Mouse (Mus musculus) embryonic facial prominence, embryonic 11.5 days (tissue): ENCODE results near the gene Tmem135. TPM values are rescaled to one million over a fixed set of nuclear protein-coding genes. Genes with fewer than 3 reads are reported as not detected.
A peak's percentile ranks its signal among the peaks of the same experiment; 100 is the strongest.

Experiments
- ATAC-seq: fragments of 200-750 bp; cut with Nextera tagmentation; replicated peaks from 2 replicates; pipeline ENCODE4 v1.8.0; 2017; ENCODE audit warnings: low read depth; ENCODE audit not compliant: insufficient number of reproducible peaks, low FRiP score, low TSS enrichment
- DNase-seq: peaks from one replicate; pipeline ENCODE4 v3.0.0-alpha.2; 2015; ENCODE audit warnings: low spot score
- H3K27ac ChIP-seq: fragments of 300-500 bp; sonication (generic); replicated peaks from 2 replicates; pipeline ENCODE4 v1.5.1; 2014; ENCODE audit warnings: mild to moderate bottlenecking, low read depth, low read length, control low read depth
- H3K27me3 ChIP-seq: fragments of 300-500 bp; sonication (generic); 2 replicates; pipeline ENCODE4 v1.6.1; 2014; ENCODE audit warnings: mild to moderate bottlenecking, low read length, moderate library complexity, mixed read lengths; ENCODE audit not compliant: control insufficient read depth, insufficient read depth
- H3K36me3 ChIP-seq: fragments of 300-500 bp; sonication (generic); replicated peaks from 2 replicates; pipeline ENCODE4 v1.6.1; 2014; ENCODE audit warnings: low read depth, mild to moderate bottlenecking, low read length, moderate library complexity, mixed read lengths; ENCODE audit not compliant: control insufficient read depth, insufficient read depth
- H3K4me1 ChIP-seq: fragments of 300-500 bp; sonication (generic); 2 replicates; pipeline ENCODE4 v1.6.1; 2014; ENCODE audit warnings: low read length, mixed read lengths; ENCODE audit not compliant: control insufficient read depth, insufficient read depth
- H3K4me2 ChIP-seq: fragments of 300-500 bp; sonication (generic); 2 replicates; pipeline ENCODE4 v1.6.1; 2014; ENCODE audit warnings: low read depth, mild to moderate bottlenecking, control low read depth, low read length, moderate library complexity
- H3K4me3 ChIP-seq: fragments of 300-500 bp; sonication (generic); 2 replicates; pipeline ENCODE4 v1.5.1; 2014; ENCODE audit warnings: low read depth, low read length, control low read depth
- H3K9ac ChIP-seq: fragments of 300-500 bp; sonication (generic); replicated peaks from 2 replicates; pipeline ENCODE4 v1.6.1; 2014; ENCODE audit warnings: mild to moderate bottlenecking, control low read depth, low read length
- H3K9me3 ChIP-seq: fragments of 300-500 bp; sonication (generic); replicated peaks from 2 replicates; pipeline ENCODE4 v1.6.1; 2016; ENCODE audit warnings: mild to moderate bottlenecking, low read length, inconsistent platforms, mixed read lengths; ENCODE audit not compliant: control insufficient read depth
- WGBS: fragments of 180-500 bp; shearing (Covaris S2); extraction: QIAGEN DNeasy Blood & Tissue Kit; methylation state at CpG from one replicate; pipeline ENCODE4 v1.1.7; 2014; 5-methylcytosine and 5-hydroxymethylcytosine counted together
- polyA plus RNA-seq: library from polyadenylated mRNA; unstranded; fragments of >200 nt; fragmentation: Nextera tagmentation; extraction: Ambion mirVana; gene quantifications from 2 replicates; pipeline ENCODE4 v1.2.1, GENCODE M21; 2014

The Tmem135 gene
- 17.9 and 18.5 TPM in 2 replicates for polyA plus RNA-seq

DNA sequence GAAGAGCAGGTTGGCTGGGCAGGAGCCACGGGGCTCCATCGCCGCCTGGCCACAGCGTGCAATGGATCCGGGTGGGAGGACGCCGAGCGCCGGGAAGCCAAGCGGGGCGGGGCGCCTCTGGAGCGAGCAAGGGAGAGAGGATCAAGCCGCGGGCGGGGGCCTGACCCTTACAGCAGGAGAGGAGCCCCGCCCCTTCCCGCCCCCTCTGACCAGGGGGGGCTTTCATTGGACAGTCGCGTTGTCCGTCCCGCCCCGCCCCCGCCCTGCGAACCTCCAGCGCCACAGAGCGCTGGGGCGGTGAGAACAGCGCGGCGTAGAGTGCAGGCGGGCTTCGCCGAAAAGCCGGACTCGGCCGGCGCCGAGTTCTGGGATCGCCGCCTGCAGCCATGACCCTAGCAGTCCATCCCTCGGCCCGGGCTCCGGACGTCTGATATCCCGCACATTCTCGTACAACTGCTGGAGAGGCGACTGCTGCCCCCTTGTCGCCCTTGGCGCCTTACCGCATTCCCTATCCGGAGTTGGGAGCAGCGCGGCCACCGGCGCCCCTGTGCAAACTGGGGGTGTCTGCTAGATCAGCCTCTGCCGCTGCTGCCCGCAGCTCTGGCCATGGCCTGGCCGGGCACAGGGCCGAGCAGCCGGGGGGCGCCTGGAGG, at the start of gene Tmem135, which contains the start of gene Fzd4:
TSS of gene Tmem135 (minus strand) at position 142 of the 653 bp plus-strand sequence.
TSS of gene Fzd4 (plus strand) at position 275 of the 653 bp plus-strand sequence.
- Histone ChIP-seq H3K36me3 (peaks cover 2% of the 10 kb centered on the region), H3K9me3 (no peaks in the 10 kb centered on the region), H3K4me3 (peak within 1 kb of the TSS; percentile 75), H3K27me3 (no peaks in the 10 kb centered on the region), H3K9ac (peak within 1 kb of the TSS; percentile 79), H3K4me2 (peak within 1 kb of the TSS; percentile 94), H3K27ac (peak within 1 kb of the TSS; percentile 72), H3K4me1 (peaks cover 6% of the 10 kb centered on the region; the same call in 1 of the 2 replicates)
- ATAC-seq, result peak; percentile 96
- 0% methylated on average over 49 of the region's 62 CpGs for WGBS
- peak; percentile 98 for DNase-seq

DNA sequence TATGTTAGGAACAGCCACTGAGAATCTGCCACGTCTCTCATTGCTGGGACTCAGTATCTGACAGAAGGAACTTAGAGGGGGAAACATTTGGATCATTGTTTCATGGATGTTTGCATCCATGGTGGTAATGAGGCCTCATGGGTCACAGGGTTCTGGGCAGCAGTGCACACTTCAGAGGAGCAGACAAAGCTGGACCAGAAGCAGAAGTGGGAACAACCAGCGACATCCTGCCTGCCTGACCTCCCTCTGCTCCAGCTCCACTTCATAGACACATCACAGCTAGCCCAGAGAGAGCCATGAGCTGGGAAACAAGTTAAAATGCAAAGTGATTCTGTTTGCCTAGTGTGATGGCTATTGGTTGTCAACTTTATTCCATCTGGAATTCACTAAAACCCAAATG, 46.3 kb upstream of the Tmem135 start:
- Histone ChIP-seq H3K27ac (no peak overlapping the region), H3K4me3 (no peak overlapping the region), H3K4me2 (no peak overlapping the region), H3K4me1 (no peaks in the 10 kb centered on the region), H3K9me3 (no peaks in the 10 kb centered on the region), H3K36me3 (no peaks in the 10 kb centered on the region), H3K27me3 (no peaks in the 10 kb centered on the region), H3K9ac (no peak overlapping the region)
- WGBS, result 64% methylated on average over 2 of the region's 2 CpGs
- ATAC-seq (no peak), DNase-seq (no peak)

DNA sequence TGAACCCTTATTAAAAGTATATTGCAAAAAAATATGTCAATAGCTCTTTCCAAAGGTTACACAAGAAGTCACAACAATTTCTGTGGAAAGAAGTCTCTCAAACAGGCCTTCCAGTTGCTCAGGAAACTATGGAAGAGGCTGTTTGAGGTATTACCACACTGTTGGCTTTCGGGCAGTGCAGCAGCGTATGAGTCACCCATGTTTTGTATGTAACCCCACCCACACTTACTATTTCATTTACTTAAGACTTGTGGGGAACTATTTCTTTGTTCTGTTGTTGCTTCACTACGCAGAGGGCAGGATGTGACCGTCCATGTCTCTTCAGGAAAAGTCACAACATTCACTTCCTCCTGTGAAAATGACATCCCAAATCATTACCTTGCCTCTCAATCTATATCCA, 41.1 kb upstream of the Tmem135 start:
- ATAC-seq, result no peak
- WGBS, result 83% methylated on average over 4 of the region's 4 CpGs
- DNase-seq, result no peak

DNA sequence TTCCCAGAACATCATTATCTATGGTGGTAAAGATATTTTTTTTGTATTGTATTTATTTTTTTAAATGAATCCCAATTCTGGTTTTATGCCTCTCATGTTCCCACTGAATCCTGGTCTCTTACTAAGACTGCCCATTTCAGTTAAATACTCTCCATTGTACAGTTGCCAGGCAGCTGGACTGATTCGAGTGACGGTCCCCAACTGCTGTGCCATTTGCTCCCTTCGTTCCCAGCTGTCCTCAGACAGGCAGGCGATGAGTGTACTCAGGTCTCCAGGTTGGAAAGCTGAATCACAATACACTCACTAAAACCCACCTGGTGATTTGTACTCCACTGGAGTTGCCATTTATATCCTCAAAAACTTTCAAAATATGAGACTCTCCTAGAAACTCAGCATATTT, 38.2 kb upstream of the Tmem135 start:
- ATAC-seq, result no peak
- Histone ChIP-seq H3K4me2 (no peak overlapping the region), H3K36me3 (no peaks in the 10 kb centered on the region), H3K9me3 (no peaks in the 10 kb centered on the region), H3K4me3 (no peak overlapping the region), H3K4me1 (no peaks in the 10 kb centered on the region), H3K27ac (no peak overlapping the region), H3K9ac (no peak overlapping the region), H3K27me3 (no peaks in the 10 kb centered on the region)
- 86% methylated on average over 4 of the region's 4 CpGs for WGBS
- no peak for DNase-seq

More for the DNA sequence above, 41.1 kb upstream of the Tmem135 start:
- H3K9me3 ChIP-seq, result no peaks in the 10 kb centered on the region
- H3K4me1 ChIP-seq, result no peaks in the 10 kb centered on the region
- no peak overlapping the region for H3K9ac ChIP-seq
- H3K27ac ChIP-seq, result no peak overlapping the region
- H3K4me3 ChIP-seq, result no peak overlapping the region
- H3K27me3 ChIP-seq, result no peaks in the 10 kb centered on the region
- no peaks in the 10 kb centered on the region for H3K36me3 ChIP-seq
- no peak overlapping the region for H3K4me2 ChIP-seq

DNA sequence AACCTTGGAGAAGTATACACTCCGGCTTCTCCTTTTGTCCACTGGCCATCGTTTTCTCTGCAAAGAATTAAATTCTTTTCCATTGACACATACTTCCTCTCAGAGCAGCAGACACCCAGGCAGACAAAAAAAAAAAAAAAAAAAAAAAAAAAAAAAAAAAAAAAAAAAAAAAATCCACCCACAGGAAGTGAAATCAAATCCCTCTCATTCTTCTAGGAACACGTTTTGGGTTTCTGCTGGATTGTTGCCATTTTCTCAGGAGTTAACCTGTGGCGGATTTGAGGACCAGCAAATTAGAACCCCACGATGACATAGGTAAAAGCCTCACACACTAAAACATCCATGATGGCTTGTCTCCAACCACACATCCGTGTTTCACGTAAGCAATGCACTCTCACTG, 37.3 kb upstream of the Tmem135 start:
- H3K9me3 ChIP-seq, result no peaks in the 10 kb centered on the region
- no peak for DNase-seq
- ATAC-seq, result no peak
- H3K9ac ChIP-seq, result no peak overlapping the region
- no peak overlapping the region for H3K4me3 ChIP-seq
- no peak overlapping the region for H3K27ac ChIP-seq
- 64% methylated on average over 7 of the region's 7 CpGs for WGBS
- no peaks in the 10 kb centered on the region for H3K27me3 ChIP-seq
- no peak overlapping the region for H3K4me2 ChIP-seq
- H3K4me1 ChIP-seq, result no peaks in the 10 kb centered on the region
- H3K36me3 ChIP-seq, result no peaks in the 10 kb centered on the region

DNA sequence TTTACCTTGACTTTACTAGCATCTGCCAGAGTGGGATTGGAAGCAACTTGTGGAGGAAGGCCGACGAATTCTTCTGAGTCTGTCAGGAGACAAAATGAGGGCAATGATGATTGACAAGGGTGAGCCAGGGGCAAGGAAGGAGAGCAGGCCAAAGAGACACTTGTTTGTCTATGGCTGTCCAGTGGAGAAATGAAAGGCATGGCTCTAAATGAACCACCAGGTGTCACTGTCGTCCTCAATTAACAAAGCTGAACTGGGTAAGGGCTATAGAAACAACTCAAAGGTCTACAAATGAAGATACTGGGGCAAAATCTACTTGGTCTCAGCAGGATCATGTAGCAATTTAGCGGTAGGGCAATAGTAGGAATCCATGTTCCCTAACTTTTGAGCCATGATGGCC, 33.6 kb upstream of the Tmem135 start:
- ATAC-seq, result no peak
- H3K4me2 ChIP-seq, result no peak overlapping the region
- H3K9ac ChIP-seq, result no peak overlapping the region

DNA sequence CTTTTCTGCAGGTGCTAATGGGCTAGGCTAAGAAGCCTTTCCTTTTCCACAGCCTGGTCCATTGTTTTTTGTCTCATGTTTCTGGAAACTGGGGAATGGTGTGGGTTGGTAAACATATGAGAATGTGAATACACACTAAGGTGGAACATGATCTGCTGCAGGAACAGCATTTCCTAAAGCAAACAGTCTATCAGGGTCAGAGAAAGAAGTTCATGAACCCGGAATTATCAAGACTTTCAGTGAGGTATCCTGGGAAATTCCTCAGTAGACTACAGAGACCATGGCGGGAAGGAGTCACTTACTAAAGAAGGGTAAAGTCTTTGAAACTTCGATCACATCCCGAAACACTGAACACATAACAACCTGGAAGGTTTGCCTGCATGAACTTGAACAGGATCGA, 32.4 kb upstream of the Tmem135 start:
- H3K36me3 ChIP-seq, result no peaks in the 10 kb centered on the region
- H3K9ac ChIP-seq, result no peak overlapping the region
- no peaks in the 10 kb centered on the region for H3K9me3 ChIP-seq
- no peak overlapping the region for H3K4me2 ChIP-seq
- no peaks in the 10 kb centered on the region for H3K27me3 ChIP-seq
- no peak for ATAC-seq
- H3K27ac ChIP-seq, result no peak overlapping the region
- no peak overlapping the region for H3K4me3 ChIP-seq
- DNase-seq, result no peak
- WGBS, result 70% methylated on average over 5 of the region's 5 CpGs
- H3K4me1 ChIP-seq, result no peaks in the 10 kb centered on the region

More for the DNA sequence above, 33.6 kb upstream of the Tmem135 start:
- H3K4me3 ChIP-seq, result no peak overlapping the region
- no peak overlapping the region for H3K27ac ChIP-seq
- H3K27me3 ChIP-seq, result no peaks in the 10 kb centered on the region
- peak; percentile 70 for DNase-seq
- WGBS, result 26% methylated on average over 4 of the region's 4 CpGs
- no peaks in the 10 kb centered on the region for H3K9me3 ChIP-seq
- no peaks in the 10 kb centered on the region for H3K4me1 ChIP-seq
- no peaks in the 10 kb centered on the region for H3K36me3 ChIP-seq

DNA sequence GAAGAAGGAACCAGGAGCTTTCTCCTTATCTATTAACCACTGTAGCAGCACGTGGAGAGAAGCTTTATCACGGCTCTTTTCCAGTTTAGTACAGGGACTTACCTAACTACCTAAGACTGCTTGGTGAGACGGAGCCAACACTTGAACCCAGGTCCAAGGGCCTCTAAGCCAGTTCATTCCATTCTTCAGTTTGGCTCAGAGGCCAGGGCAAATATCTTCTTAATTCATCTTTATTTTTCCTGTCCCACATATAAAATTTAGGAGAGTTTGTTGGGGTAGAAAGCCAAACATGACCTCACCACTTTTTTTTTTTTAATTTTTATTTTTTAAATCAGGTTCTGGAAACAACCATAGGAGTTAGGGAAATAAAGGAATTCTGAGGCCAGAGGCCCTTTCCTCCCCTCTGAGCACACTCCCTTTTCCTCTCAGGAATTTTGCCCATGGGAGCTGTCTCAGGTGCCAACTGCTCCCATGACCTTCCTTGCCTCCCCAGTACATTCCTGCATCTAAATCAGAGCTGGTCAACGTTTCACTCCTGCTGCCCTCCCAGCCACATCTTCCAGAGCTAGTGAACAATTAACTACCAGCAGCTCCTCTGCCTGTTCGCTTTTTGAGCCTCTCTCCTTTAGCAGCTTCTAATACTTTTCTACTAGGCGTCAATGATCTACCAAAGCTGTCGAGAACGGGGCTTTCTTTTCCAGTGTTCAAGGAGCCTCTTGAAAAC, 30.0 kb upstream of the Tmem135 start:
- Histone ChIP-seq H3K9me3 (no peaks in the 10 kb centered on the region), H3K27me3 (no peaks in the 10 kb centered on the region), H3K36me3 (no peaks in the 10 kb centered on the region), H3K4me1 (no peaks in the 10 kb centered on the region), H3K27ac (no peak overlapping the region), H3K4me3 (no peak overlapping the region), H3K4me2 (no peak overlapping the region), H3K9ac (no peak overlapping the region)
- WGBS, result 65% methylated on average over 8 of the region's 8 CpGs
- no peak for ATAC-seq
- no peak for DNase-seq
